Mouse (Mus musculus) CH12.LX (cell line): ENCODE data around the gene Wdr24. TPM values are rescaled to one million over a fixed set of nuclear protein-coding genes. Genes with fewer than 3 reads are reported as not detected.

Experiments
- DNase-seq: peaks from one replicate; pipeline ENCODE4 v3.0.0-alpha.2; 2013; ENCODE audit errors: extremely low read depth
- H3K27ac ChIP-seq: 2 replicates; pipeline ENCODE4 v1.5.1; 2012; ENCODE audit warnings: low read depth, mild to moderate bottlenecking, control low read depth, moderate library complexity; ENCODE audit not compliant: insufficient read depth
- H3K27me3 ChIP-seq: replicated peaks from 2 replicates; pipeline ENCODE3; 2012; ENCODE audit warnings: inconsistent platforms
- H3K36me3 ChIP-seq, 2 experiments: replicated peaks in 1 of 2; 2 replicates each; pipeline versions ENCODE3 to v1.6.1; 2012; ENCODE audit warnings: inconsistent platforms in 1 of 2, low read length in 1 of 2, mild to moderate bottlenecking in 1 of 2, mixed read lengths in 1 of 2, moderate library complexity in 1 of 2; ENCODE audit not compliant: control insufficient read depth in 1 of 2, insufficient read depth in 1 of 2
- H3K4me1 ChIP-seq, 2 experiments: 2 replicates each; pipeline ENCODE4 v1.6.1; 2012; ENCODE audit warnings: inconsistent platforms in 1 of 2, moderate library complexity in 1 of 2; ENCODE audit not compliant: insufficient read depth in 2 of 2, control insufficient read depth in 1 of 2
- H3K4me2 ChIP-seq: 2 replicates; pipeline ENCODE4 v1.6.1; 2012; ENCODE audit warnings: low read depth, mild to moderate bottlenecking, control low read depth; ENCODE audit not compliant: poor library complexity, insufficient read depth, severe bottlenecking
- H3K4me3 ChIP-seq, 3 experiments: fragments of 150-350 bp in 1 of 3; sonication (generic) in 1 of 3; replicated peaks in 1 of 3; 2 replicates each; pipeline versions ENCODE3 to v1.5.1; 2011 to 2012; ENCODE audit warnings: low read depth in 2 of 3, low read length in 2 of 3, mild to moderate bottlenecking in 2 of 3, moderate library complexity in 2 of 3, control low read depth in 1 of 3, improper control_type of control experiment in 1 of 3, inconsistent platforms in 1 of 3, mixed read lengths in 1 of 3; ENCODE audit not compliant: poor library complexity in 1 of 3
- H3K79me2 ChIP-seq: replicated peaks from 2 replicates; pipeline ENCODE4 v1.6.1; 2012; ENCODE audit warnings: mild to moderate bottlenecking, moderate library complexity; ENCODE audit not compliant: control insufficient read depth, poor library complexity, insufficient read depth, severe bottlenecking; ENCODE audit errors: extremely low read depth
- H3K9ac ChIP-seq: 2 replicates; pipeline ENCODE4 v1.6.1; 2012; ENCODE audit warnings: low read depth, mild to moderate bottlenecking, control low read depth, moderate library complexity; ENCODE audit not compliant: insufficient read depth
- H3K9me3 ChIP-seq: replicated peaks from 2 replicates; pipeline ENCODE3; 2012; ENCODE audit warnings: low read length, inconsistent platforms, mixed read lengths
- BHLHE40 ChIP-seq: IDR thresholded peaks from 2 replicates; pipeline ENCODE4 v1.6.1; 2011; ENCODE audit warnings: mild to moderate bottlenecking, low read depth, low read length, improper control_type of control experiment
- CHD1 ChIP-seq: IDR thresholded peaks from 2 replicates; pipeline ENCODE4 v1.6.1; 2012; ENCODE audit warnings: low read depth, low read length, improper control_type of control experiment, inconsistent platforms
- CHD2 ChIP-seq: IDR thresholded peaks from 2 replicates; pipeline ENCODE4 v1.6.1; 2011; ENCODE audit warnings: low read length, improper control_type of control experiment
- CTCF ChIP-seq, 2 experiments: IDR thresholded peaks in 1 of 2; conservative IDR thresholded peaks in 1 of 2; 2 replicates each; pipeline ENCODE4 v1.5.1; 2011 to 2012; ENCODE audit warnings: low read depth in 2 of 2, low read length in 2 of 2, improper control_type of control experiment in 1 of 2, inconsistent platforms in 1 of 2, mild to moderate bottlenecking in 1 of 2, moderate library complexity in 1 of 2
- IRF4 ChIP-seq: IDR thresholded peaks from 2 replicates; pipeline ENCODE4 v1.6.1; 2014; ENCODE audit warnings: low read depth, mild to moderate bottlenecking, inconsistent platforms, low read length, improper control_type of control experiment
- JUND ChIP-seq: conservative IDR thresholded peaks from 2 replicates; pipeline ENCODE4 v1.6.1; 2011; ENCODE audit warnings: low read depth, low read length, improper control_type of control experiment
- KAT2A ChIP-seq: IDR thresholded peaks from 2 replicates; pipeline ENCODE4 v1.6.1; 2012; ENCODE audit warnings: low read length, improper control_type of control experiment, inconsistent platforms; ENCODE audit not compliant: insufficient replicate concordance
- MAFK ChIP-seq: IDR thresholded peaks from 2 replicates; pipeline ENCODE4 v1.6.1; 2011; ENCODE audit warnings: low read length, improper control_type of control experiment; ENCODE audit not compliant: insufficient replicate concordance
- MAZ ChIP-seq: IDR thresholded peaks from 2 replicates; pipeline ENCODE4 v1.6.1; 2012; ENCODE audit warnings: low read depth, mild to moderate bottlenecking, inconsistent platforms, low read length, improper control_type of control experiment, moderate library complexity
- MEF2A ChIP-seq: IDR thresholded peaks from 2 replicates; pipeline ENCODE4 v1.6.1; 2014; ENCODE audit warnings: low read depth, mild to moderate bottlenecking, inconsistent platforms, low read length, improper control_type of control experiment, borderline replicate concordance
- MXI1 ChIP-seq: IDR thresholded peaks from 2 replicates; pipeline ENCODE4 v1.6.1; 2011; ENCODE audit warnings: mild to moderate bottlenecking, low read depth, low read length, improper control_type of control experiment
- NRF1 ChIP-seq: IDR thresholded peaks from 2 replicates; pipeline ENCODE4 v1.6.1; 2014; ENCODE audit warnings: low read depth, mild to moderate bottlenecking, inconsistent platforms, low read length, improper control_type of control experiment, moderate library complexity
- POLR2A ChIP-seq: IDR thresholded peaks from 2 replicates; pipeline ENCODE4 v1.6.1; 2011; ENCODE audit warnings: low read depth, mild to moderate bottlenecking, improper control_type of control experiment, low read length
- POLR2AphosphoS2 ChIP-seq: IDR thresholded peaks from 2 replicates; pipeline ENCODE4 v1.6.1; 2011; ENCODE audit warnings: low read depth, low read length, improper control_type of control experiment
- RAD21 ChIP-seq: IDR thresholded peaks from 2 replicates; pipeline ENCODE4 v1.6.1; 2011; ENCODE audit warnings: low read depth, mild to moderate bottlenecking, low read length, improper control_type of control experiment, moderate library complexity
- RCOR1 ChIP-seq: conservative IDR thresholded peaks from 2 replicates; pipeline ENCODE4 v1.6.1; 2012; ENCODE audit warnings: low read depth, mild to moderate bottlenecking, inconsistent platforms, low read length, improper control_type of control experiment
- SIN3A ChIP-seq: IDR thresholded peaks from 2 replicates; pipeline ENCODE4 v1.6.1; 2012; ENCODE audit warnings: low read length, improper control_type of control experiment, inconsistent platforms
- SMC3 ChIP-seq: IDR thresholded peaks from 2 replicates; pipeline ENCODE4 v1.6.1; 2011; ENCODE audit warnings: low read depth, low read length, improper control_type of control experiment
- TBP ChIP-seq: conservative IDR thresholded peaks from 2 replicates; pipeline ENCODE4 v1.6.1; 2011; ENCODE audit warnings: low read depth, low read length, improper control_type of control experiment
- TCF12 ChIP-seq: IDR thresholded peaks from 2 replicates; pipeline ENCODE4 v1.6.1; 2014; ENCODE audit warnings: low read depth, mild to moderate bottlenecking, inconsistent platforms, low read length, improper control_type of control experiment
- USF1 ChIP-seq: IDR thresholded peaks from 2 replicates; pipeline ENCODE4 v1.6.1; 2014; ENCODE audit warnings: low read depth, mild to moderate bottlenecking, inconsistent platforms, low read length, improper control_type of control experiment
- USF2 ChIP-seq: conservative IDR thresholded peaks from 2 replicates; pipeline ENCODE4 v1.6.1; 2011; ENCODE audit warnings: low read depth, low read length, improper control_type of control experiment
- ZC3H11A ChIP-seq: IDR thresholded peaks from 2 replicates; pipeline ENCODE4 v1.6.1; 2012; ENCODE audit warnings: low read depth, mild to moderate bottlenecking, inconsistent platforms, low read length, improper control_type of control experiment
- ZKSCAN1 ChIP-seq: IDR thresholded peaks from 2 replicates; pipeline ENCODE4 v1.6.1; 2012; ENCODE audit warnings: low read depth, inconsistent platforms, low read length, improper control_type of control experiment, borderline replicate concordance
- ZMIZ1 ChIP-seq: IDR thresholded peaks from 2 replicates; pipeline ENCODE4 v1.6.1; 2012; ENCODE audit warnings: low read depth, mild to moderate bottlenecking, inconsistent platforms, low read length, improper control_type of control experiment
- dilution Hi-C: fragments of 300-500 bp; cut with MboI; formaldehyde crosslinking; loops from 2 replicates; pipeline ENCODE4 v1.14.3; 2020; ENCODE audit warnings: low sequenced_read_pairs; ENCODE audit not compliant: extremely low pct_unique_long_range_greater_than_20kb, extremely low pct_ligation_motif_present
- in situ Hi-C: fragments of 300-500 bp; cut with MboI; formaldehyde crosslinking; loops from 3 replicates; pipeline ENCODE4 v1.14.3; 2019; ENCODE audit warnings: low sequenced_read_pairs, low pct_ligation_motif_present, low pct_unique_long_range_greater_than_20kb, mixed read lengths
- polyA plus RNA-seq: library from polyadenylated mRNA; unstranded; fragments of >175 nt; gene quantifications from 2 replicates; pipeline ENCODE4 v1.2.1, GENCODE M21; 2012; ENCODE audit warnings: low read depth; ENCODE audit not compliant: insufficient read length
- total RNA-seq, 2 experiments: library from RNA; depleted of rRNA; stranded (reverse); fragments of 300-350 nt in 1 of 2; fragments of >200 nt in 1 of 2; gene quantifications; 2 replicates each; pipeline ENCODE4 v1.2.3; 2012 to 2014

Wdr24 gene
- total and polyA plus RNA-seq, 3 experiments = 20.4 to 28.6 (median 20.9) TPM

DNA sequence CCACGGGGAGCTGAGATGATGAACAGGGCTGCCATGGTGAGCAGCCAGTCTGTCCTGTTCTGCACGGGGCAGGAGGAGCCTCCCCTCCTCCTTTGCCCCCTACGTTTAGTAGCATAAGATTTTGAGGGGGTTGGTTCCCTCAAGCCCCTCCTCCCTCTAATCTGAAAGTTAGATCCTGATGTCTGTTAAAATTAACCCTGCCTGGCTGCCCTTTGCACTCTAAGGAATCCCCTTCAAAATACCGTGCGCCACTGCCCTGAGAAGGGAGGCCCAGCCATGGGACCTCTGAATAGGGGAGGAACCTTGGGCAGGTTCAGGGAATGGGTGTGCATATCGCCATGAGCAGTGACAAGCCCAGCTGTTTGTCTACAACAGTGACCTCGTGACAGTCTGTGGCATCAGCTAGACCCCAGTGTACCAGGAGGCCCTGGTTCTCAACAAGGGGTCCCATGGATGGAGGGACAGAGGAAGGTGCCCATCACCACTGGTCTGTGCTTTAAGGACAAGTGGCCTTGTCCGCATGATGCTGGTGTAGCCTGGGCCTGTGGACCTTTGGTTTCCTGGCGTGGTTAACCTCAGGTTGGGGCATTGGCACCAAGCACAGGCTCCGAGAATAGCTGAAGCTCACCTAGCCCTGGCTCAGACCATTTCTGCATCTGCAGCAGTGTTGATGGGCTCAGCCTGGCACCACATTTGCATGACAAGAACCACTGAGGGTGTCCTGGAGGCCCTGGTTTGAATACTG, 47.9 kb upstream of the Wdr24 start:
- dilution Hi-C loops = no loop called here

DNA sequence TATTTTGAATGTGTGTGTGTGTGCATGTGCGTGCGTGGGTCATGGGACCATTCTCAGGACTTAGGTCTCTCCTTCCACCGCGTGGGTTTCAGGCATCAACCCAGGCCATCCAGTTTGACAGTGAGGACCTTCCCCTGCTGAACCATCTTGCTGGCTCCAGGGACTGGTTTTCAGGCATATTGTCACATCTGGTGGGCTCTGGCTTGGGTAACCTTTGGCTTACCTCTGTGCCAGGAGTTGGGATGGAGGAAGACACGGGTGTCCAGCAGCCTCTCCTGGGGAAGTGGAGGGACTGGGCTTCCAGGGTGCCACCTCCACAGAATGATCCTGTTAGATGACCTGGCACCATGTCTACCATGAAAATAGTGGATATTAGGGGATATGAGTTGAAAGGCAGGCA, 45.5 kb upstream of the Wdr24 start:
- dilution Hi-C loops = no loop called here
- no peak for TF ChIP-seq USF1
- DNase-seq = no peak
- peaks cover 58 to 74% of the 10 kb centered on the region in 2 experiments for H3K36me3 ChIP-seq
- no peak overlapping the region for H3K4me2 ChIP-seq
- no peak overlapping the region for H3K9ac ChIP-seq
- H3K27me3 ChIP-seq = peaks cover 2% of the 10 kb centered on the region
- H3K4me1 ChIP-seq = peaks cover 6 to 18% of the 10 kb centered on the region in 2 experiments; a peak in 3 of 4 replicates
- in situ Hi-C loops = no loop called here
- 0 out of 2 replicates have a peak, but pooled peaks cover 3% of the 10 kb centered on the region for H3K79me2 ChIP-seq
- no peaks in the 10 kb centered on the region for H3K9me3 ChIP-seq
- H3K27ac ChIP-seq = no peak overlapping the region
- no peak overlapping the region for H3K4me3 ChIP-seq

More for the DNA sequence above, 47.9 kb upstream of the Wdr24 start:
- DNase-seq = no peak
- Histone ChIP-seq H3K9me3 (no peaks in the 10 kb centered on the region), H3K4me3 (no peak overlapping the region), H3K27me3 (peaks cover 20% of the 10 kb centered on the region), H3K4me1 (peaks cover 6 to 18% of the 10 kb centered on the region in 2 experiments; a peak in 3 of 4 replicates), H3K4me2 (no peak overlapping the region), H3K36me3 (peaks cover 34 to 49% of the 10 kb centered on the region in 2 experiments), H3K9ac (no peak overlapping the region), H3K27ac (no peak overlapping the region), H3K79me2 (0 out of 2 replicates have a peak, but pooled peaks cover 3% of the 10 kb centered on the region)
- TF ChIP-seq NRF1 (no peak), POLR2A (no peak), MAFK (no peak), KAT2A (no peak), TBP (no peak), USF2 (no peak), CHD2 (no peak)
- in situ Hi-C loops = no loop called here

DNA sequence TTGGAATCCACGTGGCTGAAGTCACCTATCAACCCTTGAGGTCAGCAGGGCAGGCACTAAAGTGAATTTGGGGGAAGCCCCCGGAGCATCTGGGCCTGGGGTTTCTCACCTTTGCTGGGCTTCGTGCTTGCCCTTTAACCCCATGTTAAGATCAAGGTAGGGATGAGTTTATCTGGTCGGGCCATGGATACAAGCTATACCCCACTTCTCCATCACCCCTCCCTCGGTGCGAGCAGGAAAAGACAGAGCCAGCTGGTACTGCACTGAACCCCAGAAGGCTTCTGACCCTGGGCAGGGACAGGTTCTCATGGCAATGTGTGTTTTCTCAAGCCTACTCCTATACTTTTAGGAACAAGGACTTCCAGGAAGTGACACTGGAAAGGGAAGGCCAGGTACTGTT, 42.1 kb upstream of the Wdr24 start:
- in situ Hi-C loops (no loop called here), dilution Hi-C loops (no loop called here)
- peaks cover 73 to 79% of the 10 kb centered on the region in 2 experiments for H3K36me3 ChIP-seq
- no peaks in the 10 kb centered on the region for H3K9me3 ChIP-seq
- H3K4me2 ChIP-seq = no peak overlapping the region
- H3K79me2 ChIP-seq = no peaks in the 10 kb centered on the region
- TF ChIP-seq RAD21 (no peak), JUND (no peak), BHLHE40 (no peak), ZC3H11A (no peak), POLR2AphosphoS2 (no peak), CHD2 (no peak), MXI1 (no peak), SIN3A (no peak), MAZ (no peak), CHD1 (no peak), MEF2A (no peak), RCOR1 (no peak), TCF12 (no peak), NRF1 (no peak), IRF4 (no peak), ZKSCAN1 (no peak), SMC3 (no peak), ZMIZ1 (no peak), CTCF (conservative IDR thresholded peaks at IDR 0.05 in 1 of 2, IDR thresholded peaks at IDR 0.05 in 1 of 2; ENCODE audit: low read depth in 2 of 2, low read length in 2 of 2) (no peak)
- H3K4me3 ChIP-seq = no peak overlapping the region
- H3K4me1 ChIP-seq = peaks cover 11 to 16% of the 10 kb centered on the region in 2 experiments
- H3K27me3 ChIP-seq = no peaks in the 10 kb centered on the region
- no peak overlapping the region for H3K9ac ChIP-seq
- H3K27ac ChIP-seq = no peak overlapping the region
- DNase-seq = no peak
